Mouse (Mus musculus) stomach, postnatal 0 days (tissue): ENCODE data around the gene Tm9sf4. TPM values are rescaled to one million over a fixed set of nuclear protein-coding genes. Genes with fewer than 3 reads are reported as not detected.
A peak's percentile ranks its signal among the peaks of the same experiment; 100 is the strongest.

Source experiments
- ATAC-seq: fragments of 200-750 bp; cut with Nextera tagmentation; 2 replicates; pipeline ENCODE4 v1.8.0; 2017; ENCODE audit not compliant: low FRiP score, low TSS enrichment
- DNase-seq: peaks from one replicate; pipeline ENCODE4 v3.0.0-alpha.2; 2016; ENCODE audit warnings: low spot score
- H3K27ac ChIP-seq: fragments of 300-500 bp; sonication (generic); replicated peaks from 2 replicates; pipeline ENCODE4 v1.5.1; 2014; ENCODE audit warnings: mild to moderate bottlenecking, control low read depth
- H3K27me3 ChIP-seq: fragments of 300-500 bp; sonication (generic); 2 replicates; pipeline ENCODE4 v1.6.1; 2014; ENCODE audit warnings: low read length; ENCODE audit not compliant: control insufficient read depth, insufficient read depth
- H3K36me3 ChIP-seq: fragments of 300-500 bp; sonication (generic); 2 replicates; pipeline ENCODE4 v1.6.1; 2014; ENCODE audit warnings: low read length, mixed read lengths; ENCODE audit not compliant: control insufficient read depth, insufficient read depth
- H3K4me1 ChIP-seq: fragments of 300-500 bp; sonication (generic); replicated peaks from 2 replicates; pipeline ENCODE4 v1.6.1; 2014; ENCODE audit warnings: antibody characterized with exemption; ENCODE audit not compliant: control insufficient read depth, insufficient read depth
- H3K4me2 ChIP-seq: fragments of 300-500 bp; sonication (generic); replicated peaks from 2 replicates; pipeline ENCODE4 v1.6.1; 2014; ENCODE audit warnings: low read depth, mild to moderate bottlenecking, control low read depth, moderate library complexity
- H3K4me3 ChIP-seq: fragments of 300-500 bp; sonication (generic); 2 replicates; pipeline ENCODE4 v1.5.1; 2014; ENCODE audit warnings: low read depth, low read length, control low read depth
- H3K9ac ChIP-seq: fragments of 300-500 bp; sonication (generic); 2 replicates; pipeline ENCODE4 v1.6.1; 2014; ENCODE audit warnings: mild to moderate bottlenecking, low read length, control low read depth, mixed read lengths
- H3K9me3 ChIP-seq: fragments of 300-500 bp; sonication (generic); 2 replicates; pipeline ENCODE4 v1.6.1; 2016; ENCODE audit warnings: low read length; ENCODE audit not compliant: control insufficient read depth
- CTCF ChIP-seq: IDR thresholded peaks from 2 replicates; pipeline ENCODE4 v1.5.1; 2016; ENCODE audit warnings: antibody characterized with exemption, low read depth, mild to moderate bottlenecking, moderate library complexity
- EP300 ChIP-seq: optimal IDR thresholded peaks from 2 replicates; pipeline ENCODE3; 2016; ENCODE audit warnings: antibody characterized with exemption
- WGBS: fragments of 180-500 bp; shearing (Covaris S2); extraction: QIAGEN DNeasy Blood & Tissue Kit; methylation state at CpG from one replicate; pipeline ENCODE4 v1.1.7; 2014; 5-methylcytosine and 5-hydroxymethylcytosine counted together
- polyA plus RNA-seq: library from polyadenylated mRNA; unstranded; fragments of >200 nt; fragmentation: Nextera tagmentation; extraction: Ambion mirVana; gene quantifications from 2 replicates; pipeline ENCODE4 v1.2.1, GENCODE M21; 2015

Tm9sf4 gene
- polyA plus RNA-seq, 1 experiment from 2014 or later = 45.6 TPM

DNA sequence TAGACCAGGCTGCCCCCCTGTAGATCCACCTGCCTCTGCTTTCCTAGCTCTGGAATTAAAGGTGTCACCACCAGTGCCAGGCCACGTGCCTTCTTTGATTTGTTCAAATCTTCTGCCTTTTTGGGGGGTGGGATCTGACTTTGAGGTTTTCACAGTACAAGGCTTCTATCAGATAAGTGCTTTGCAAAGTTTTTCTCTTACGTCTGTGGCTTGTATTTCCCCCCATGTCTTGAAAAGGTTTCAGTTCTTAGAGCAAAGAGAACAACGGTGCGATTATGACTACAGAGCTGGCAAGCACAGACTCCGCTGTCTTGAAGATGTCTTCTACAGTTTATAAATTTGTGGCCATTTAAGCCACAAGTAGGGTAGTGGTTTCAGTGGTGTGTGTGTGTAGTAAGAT lies 50.3 kb downstream of the Tm9sf4 start:
- DNase-seq (no peak), ATAC-seq (no peak)
- Histone ChIP-seq H3K36me3 (peaks cover 11% of the 10 kb centered on the region), H3K27me3 (no peaks in the 10 kb centered on the region), H3K27ac (no peak overlapping the region), H3K4me2 (no peak overlapping the region), H3K4me3 (no peak overlapping the region), H3K9me3 (no peaks in the 10 kb centered on the region), H3K4me1 (no peaks in the 10 kb centered on the region), H3K9ac (no peak overlapping the region)
- TF ChIP-seq CTCF (no peak), EP300 (no peak)
- WGBS = 94% methylated on average over 5 of the region's 5 CpGs

DNA sequence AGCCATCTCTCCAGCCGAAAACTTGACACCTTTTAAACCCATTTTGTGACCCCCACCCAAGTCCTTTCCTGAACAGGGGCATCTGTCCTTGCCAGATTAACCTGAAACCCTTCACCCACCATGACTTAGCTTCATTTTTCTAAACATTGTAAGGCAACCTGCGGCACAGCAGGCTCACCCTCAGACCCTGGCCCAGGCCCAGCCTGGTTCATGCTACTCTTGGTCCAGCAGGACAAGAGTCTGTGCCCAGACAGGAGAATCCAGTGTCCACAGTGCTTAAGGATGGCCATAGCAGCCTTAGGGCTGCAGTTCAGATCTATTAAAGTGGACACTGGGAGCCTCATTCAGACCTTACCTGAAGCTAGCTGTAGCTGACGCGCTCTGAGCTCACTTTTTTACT lies 52.2 kb downstream of the Tm9sf4 start:
- Histone ChIP-seq H3K27me3 (no peaks in the 10 kb centered on the region), H3K36me3 (peaks cover 4% of the 10 kb centered on the region), H3K9me3 (no peaks in the 10 kb centered on the region), H3K27ac (no peak overlapping the region), H3K4me1 (no peaks in the 10 kb centered on the region), H3K4me3 (no peak overlapping the region), H3K9ac (no peak overlapping the region), H3K4me2 (no peak overlapping the region)
- no peak for TF ChIP-seq CTCF
- TF ChIP-seq EP300 = no peak
- 84% methylated on average over 4 of the region's 4 CpGs for WGBS
- ATAC-seq (no peak), DNase-seq (no peak)

DNA sequence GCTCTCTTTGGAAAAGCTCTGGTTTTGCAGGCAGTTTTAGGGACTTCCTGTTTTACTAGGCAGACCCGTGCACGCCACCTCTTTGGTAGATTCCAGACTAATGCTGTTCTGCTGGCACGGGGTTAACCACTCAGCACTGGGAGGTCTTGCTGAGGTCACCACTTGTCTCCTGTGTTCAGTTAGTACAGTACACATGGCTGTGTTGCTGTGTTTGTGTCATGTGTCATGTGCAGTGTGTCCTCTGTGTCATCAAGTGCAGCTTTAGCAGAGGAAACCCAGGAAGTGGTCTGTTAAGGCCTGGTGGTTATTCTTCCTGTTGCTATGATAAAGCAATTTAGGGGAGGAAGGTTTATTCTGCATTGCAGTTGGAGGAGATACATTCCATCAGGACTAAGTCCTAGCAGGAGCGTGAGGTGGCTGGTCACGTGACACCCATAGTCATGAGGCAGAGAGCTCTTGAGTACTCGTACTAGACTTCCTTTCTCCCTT lies 53.7 kb downstream of the Tm9sf4 start:
- 0 out of 2 replicates have a peak, but pooled peaks cover 2% of the 10 kb centered on the region for H3K36me3 ChIP-seq
- no peaks in the 10 kb centered on the region for H3K27me3 ChIP-seq
- DNase-seq (no peak), ATAC-seq (peak; percentile 64)
- H3K4me2 ChIP-seq = no peak overlapping the region
- TF ChIP-seq CTCF (no peak), EP300 (no peak)
- 58% methylated on average over 6 of the region's 6 CpGs for WGBS
- H3K9ac ChIP-seq = no peak overlapping the region
- no peak overlapping the region for H3K4me3 ChIP-seq
- no peak overlapping the region for H3K27ac ChIP-seq
- no peaks in the 10 kb centered on the region for H3K4me1 ChIP-seq
- H3K9me3 ChIP-seq = no peaks in the 10 kb centered on the region

DNA sequence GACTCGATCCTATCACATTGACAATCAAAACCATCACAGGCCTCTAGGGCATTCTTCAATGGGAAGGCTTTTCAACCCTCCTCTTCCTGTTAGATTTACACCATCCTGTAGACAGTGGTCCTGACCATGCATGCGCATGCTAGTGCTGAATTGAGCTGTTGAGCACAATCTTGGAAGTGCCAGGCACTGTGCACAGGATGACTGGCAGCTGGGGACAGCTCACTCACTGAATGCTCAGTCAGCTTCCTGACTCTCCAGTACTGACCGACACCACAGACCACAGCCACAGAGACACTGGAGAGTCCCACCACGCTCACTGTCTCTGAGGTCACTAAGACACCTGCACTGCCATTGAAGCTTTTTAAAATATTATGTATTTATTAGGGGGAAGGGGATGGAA lies 54.3 kb downstream of the Tm9sf4 start:
- H3K9me3 ChIP-seq = no peaks in the 10 kb centered on the region
- H3K4me3 ChIP-seq = no peak overlapping the region
- no peak overlapping the region for H3K4me2 ChIP-seq
- no peak overlapping the region for H3K27ac ChIP-seq
- no peaks in the 10 kb centered on the region for H3K27me3 ChIP-seq
- DNase-seq = no peak
- no peaks in the 10 kb centered on the region for H3K36me3 ChIP-seq
- no peaks in the 10 kb centered on the region for H3K4me1 ChIP-seq
- ATAC-seq = no peak
- no peak overlapping the region for H3K9ac ChIP-seq
- TF ChIP-seq CTCF = no peak
- no peak for TF ChIP-seq EP300
- WGBS = 75% methylated on average over 4 of the region's 4 CpGs

DNA sequence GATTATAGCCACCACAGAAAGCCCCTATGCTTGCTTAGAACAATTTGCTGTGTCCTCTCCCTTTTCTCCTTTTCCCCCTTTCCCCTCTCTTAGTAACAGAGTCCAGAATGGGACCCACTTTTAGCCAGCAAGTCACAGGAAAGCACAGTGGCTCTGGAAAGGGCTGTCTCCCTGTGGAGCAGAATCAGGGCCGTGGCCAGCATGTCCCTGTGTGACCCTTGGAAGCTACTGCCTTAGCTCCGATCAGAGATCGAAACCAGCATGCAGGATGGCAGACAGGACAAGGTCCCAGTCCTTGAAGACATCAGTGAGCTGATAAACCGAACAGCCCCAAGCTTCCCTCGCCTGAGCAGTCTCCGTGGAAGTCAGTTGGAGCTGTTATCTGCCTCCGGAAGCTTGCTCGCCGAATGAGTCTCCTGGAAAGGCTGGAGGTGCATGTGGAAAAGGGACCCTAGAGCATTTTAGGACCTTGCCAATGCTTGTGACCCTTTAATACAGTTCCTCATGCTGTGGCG lies 56.8 kb downstream of the Tm9sf4 start:
- no peak overlapping the region for H3K4me2 ChIP-seq
- H3K36me3 ChIP-seq = 0 out of 2 replicates have a peak, but pooled peaks cover 2% of the 10 kb centered on the region
- no peak overlapping the region for H3K27ac ChIP-seq
- TF ChIP-seq CTCF = no peak
- TF ChIP-seq EP300 = no peak
- H3K4me3 ChIP-seq = no peak overlapping the region
- WGBS = 88% methylated on average over 10 of the region's 10 CpGs
- no peak for DNase-seq
- no peak overlapping the region for H3K9ac ChIP-seq
- ATAC-seq = no peak
- no peaks in the 10 kb centered on the region for H3K27me3 ChIP-seq
- H3K4me1 ChIP-seq = no peaks in the 10 kb centered on the region
- no peaks in the 10 kb centered on the region for H3K9me3 ChIP-seq

DNA sequence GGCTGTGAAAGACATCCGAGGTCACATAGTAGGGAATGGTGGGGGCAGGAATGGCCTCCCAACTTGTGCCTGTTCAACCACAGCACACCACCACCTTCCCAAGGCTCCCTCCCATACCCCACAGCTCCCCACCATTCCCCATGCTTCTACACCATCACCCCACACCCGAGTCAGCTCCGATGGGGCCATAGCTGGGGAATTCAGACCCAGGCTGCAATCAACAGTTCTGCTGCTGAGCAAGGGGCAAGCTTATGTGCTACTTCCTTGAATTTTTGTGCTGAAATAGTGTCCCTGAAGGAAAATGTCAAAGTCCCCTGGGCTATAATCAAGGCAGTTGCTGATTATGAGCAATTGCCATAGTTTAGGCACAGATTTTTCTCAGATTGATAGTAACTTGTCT lies 57.4 kb downstream of the Tm9sf4 start:
- DNase-seq = no peak
- H3K4me3 ChIP-seq = no peak overlapping the region
- no peaks in the 10 kb centered on the region for H3K4me1 ChIP-seq
- H3K27ac ChIP-seq = no peak overlapping the region
- H3K9ac ChIP-seq = no peak overlapping the region
- H3K27me3 ChIP-seq = no peaks in the 10 kb centered on the region
- no peak overlapping the region for H3K4me2 ChIP-seq
- ATAC-seq = no peak
- H3K9me3 ChIP-seq = no peaks in the 10 kb centered on the region
- TF ChIP-seq CTCF = no peak
- H3K36me3 ChIP-seq = 0 out of 2 replicates have a peak, but pooled peaks cover 2% of the 10 kb centered on the region
- WGBS = 77% methylated on average over 3 of the region's 3 CpGs
